Mouse (Mus musculus) heart, postnatal 0 days (tissue): ENCODE data around the gene Krt83.

Experiments
- CTCF ChIP-seq: IDR thresholded peaks from 2 replicates; pipeline ENCODE4 v1.5.1; 2016; ENCODE audit warnings: antibody characterized with exemption, control low read depth, low read depth
- EP300 ChIP-seq: IDR thresholded peaks from 2 replicates; pipeline ENCODE4 v1.6.1; 2016; ENCODE audit warnings: antibody characterized with exemption, low read depth

DNA sequence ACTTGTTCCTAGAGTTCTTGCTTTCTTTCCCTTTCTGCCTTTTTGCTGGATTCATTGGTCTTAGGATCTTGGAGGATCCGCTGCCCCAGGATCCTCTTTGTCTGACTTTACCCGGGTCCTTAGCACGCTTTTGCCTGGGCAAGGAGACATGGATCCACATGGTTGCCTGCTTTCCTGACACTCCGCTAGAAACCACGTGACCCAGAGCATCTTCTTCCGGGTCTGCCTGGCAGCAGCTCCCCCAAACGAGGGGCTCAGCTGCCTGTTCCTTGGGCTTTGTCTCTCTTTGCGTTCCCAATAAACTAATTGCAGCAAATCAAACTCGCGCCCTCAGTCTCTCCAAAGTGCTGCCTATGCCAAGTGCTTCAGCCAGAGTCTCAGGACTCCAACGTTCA, 11.6 kb downstream of the Krt83 start:
- TF ChIP-seq CTCF: no peak
- TF ChIP-seq EP300: no peak
